Mouse (Mus musculus) kidney, adult 2 months (tissue): ENCODE data around the gene Myct1. TPM values are rescaled to one million over a fixed set of nuclear protein-coding genes. Genes with fewer than 3 reads are reported as not detected.

ENCODE experiments used
- DNase-seq: peaks from one replicate; pipeline ENCODE4 v3.0.0; 2021
- H3K27ac ChIP-seq: fragments of 200-500 bp; 2 replicates; pipeline ENCODE4 v1.5.1; 2012; ENCODE audit warnings: low read depth, low read length, control low read depth, inconsistent platforms; ENCODE audit not compliant: insufficient read depth
- H3K27me3 ChIP-seq: fragments of 200-500 bp; replicated peaks from 2 replicates; pipeline ENCODE4 v1.6.1; 2012; ENCODE audit warnings: mild to moderate bottlenecking, moderate library complexity, low read length, inconsistent platforms; ENCODE audit not compliant: control insufficient read depth, insufficient read depth
- H3K36me3 ChIP-seq: fragments of 200-500 bp; 2 replicates; pipeline ENCODE4 v1.6.1; 2012; ENCODE audit warnings: mild to moderate bottlenecking, moderate library complexity, low read length, inconsistent platforms; ENCODE audit not compliant: control insufficient read depth, insufficient read depth
- H3K4me1 ChIP-seq: fragments of 200-500 bp; 2 replicates; pipeline ENCODE4 v1.6.1; 2011; ENCODE audit warnings: low read length; ENCODE audit not compliant: control insufficient read depth, insufficient read depth
- H3K4me3 ChIP-seq: fragments of 200-500 bp; 2 replicates; pipeline ENCODE4 v1.5.1; 2011; ENCODE audit warnings: mild to moderate bottlenecking, low read depth, low read length, control low read depth; ENCODE audit not compliant: insufficient read depth
- CTCF ChIP-seq: fragments of 200-500 bp; conservative IDR thresholded peaks from 2 replicates; pipeline ENCODE4 v1.5.1; 2011; ENCODE audit warnings: low read depth, mild to moderate bottlenecking, control low read depth, low read length, moderate library complexity, mixed read lengths; ENCODE audit not compliant: insufficient read depth, insufficient read length
- POLR2A ChIP-seq: fragments of 200-500 bp; IDR thresholded peaks from one replicate; pipeline ENCODE4 v1.6.1; 2011; ENCODE audit warnings: low read depth, low read length, control low read depth
- WGBS: fragments of 180-500 bp; shearing (Covaris S2); methylation state at CpG from one replicate; pipeline ENCODE4 v1.1.7; 2018; 5-methylcytosine and 5-hydroxymethylcytosine counted together
- polyA plus RNA-seq: library from polyadenylated mRNA; depleted of rRNA; stranded (reverse); fragments of >200 nt; gene quantifications from 2 replicates; pipeline ENCODE4 v1.2.3, GENCODE M21; 2012; rRNA removed

Myct1 gene
- 3.4 and 3.8 TPM in 2 replicates for polyA plus RNA-seq

DNA sequence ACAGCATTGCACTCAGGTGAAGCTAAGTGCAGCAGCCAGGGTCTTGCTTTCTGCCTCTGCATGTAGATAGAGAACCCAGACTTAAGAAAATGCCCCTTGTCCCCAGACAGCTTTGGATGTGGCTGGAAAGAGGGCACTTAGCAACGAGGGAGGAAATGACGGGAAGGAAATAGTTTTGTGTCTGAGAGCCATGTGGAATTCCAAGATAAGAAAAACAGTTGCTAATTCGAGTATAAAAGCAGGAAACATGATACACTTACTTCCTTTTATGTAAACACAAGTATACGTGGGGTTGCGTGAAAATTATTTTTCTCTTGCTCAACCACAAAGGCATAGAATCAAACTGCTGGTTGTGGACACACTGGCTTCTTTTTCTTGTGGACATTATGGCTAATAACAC, at the start of gene Myct1:
TSS of gene Myct1 (plus strand) at position 312 of the 400 bp plus-strand sequence.
- Histone ChIP-seq H3K4me3 (peak within 1 kb of the TSS; percentile 42), H3K36me3 (no peaks in the 10 kb centered on the region), H3K27me3 (no peaks in the 10 kb centered on the region; the same call in 1 of the 2 replicates), H3K4me1 (no peaks in the 10 kb centered on the region), H3K27ac (peak within 1 kb of the TSS; percentile 92)
- WGBS: 6% methylated on average over 5 of the region's 5 CpGs
- TF ChIP-seq CTCF: no peak
- TF ChIP-seq POLR2A: no peak
- peak; percentile 62 for DNase-seq

GRCm38 (mm10) chr10:5546428-5546827, 47.1 kb upstream of the Myct1 start:
- WGBS: 94% methylated on average over 5 of the region's 5 CpGs
- no peak overlapping the region for H3K4me3 ChIP-seq
- no peaks in the 10 kb centered on the region for H3K36me3 ChIP-seq
- no peaks in the 10 kb centered on the region for H3K27me3 ChIP-seq
- TF ChIP-seq POLR2A: no peak
- no peak for TF ChIP-seq CTCF
- no peaks in the 10 kb centered on the region for H3K4me1 ChIP-seq
- no peak overlapping the region for H3K27ac ChIP-seq
- no peak for DNase-seq

DNA sequence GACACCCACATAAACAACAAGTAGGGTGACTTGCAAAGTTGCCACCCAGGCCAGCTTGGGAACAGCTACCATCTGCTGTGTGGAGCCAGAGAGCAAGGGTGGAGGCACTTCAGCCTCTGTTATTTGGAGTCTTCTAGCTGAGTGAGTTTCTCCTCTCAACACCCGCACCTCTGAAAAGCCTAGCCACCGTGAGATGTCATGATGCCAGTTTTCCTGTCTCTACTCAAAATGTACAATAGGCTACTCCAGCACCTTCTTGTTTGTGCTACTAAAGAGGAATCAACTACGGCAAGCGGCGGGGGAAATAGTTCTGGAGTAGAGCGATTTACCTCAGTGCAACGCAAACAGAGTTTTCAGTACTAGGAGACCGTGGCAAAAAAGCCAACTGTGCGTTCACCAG, 45.8 kb upstream of the Myct1 start:
- H3K27ac ChIP-seq: no peak overlapping the region
- H3K4me3 ChIP-seq: no peak overlapping the region
- DNase-seq: no peak
- no peaks in the 10 kb centered on the region for H3K4me1 ChIP-seq
- no peaks in the 10 kb centered on the region for H3K36me3 ChIP-seq
- no peaks in the 10 kb centered on the region for H3K27me3 ChIP-seq
- WGBS: 74% methylated on average over 9 of the region's 9 CpGs
- no peak for TF ChIP-seq CTCF
- TF ChIP-seq POLR2A: no peak

DNA sequence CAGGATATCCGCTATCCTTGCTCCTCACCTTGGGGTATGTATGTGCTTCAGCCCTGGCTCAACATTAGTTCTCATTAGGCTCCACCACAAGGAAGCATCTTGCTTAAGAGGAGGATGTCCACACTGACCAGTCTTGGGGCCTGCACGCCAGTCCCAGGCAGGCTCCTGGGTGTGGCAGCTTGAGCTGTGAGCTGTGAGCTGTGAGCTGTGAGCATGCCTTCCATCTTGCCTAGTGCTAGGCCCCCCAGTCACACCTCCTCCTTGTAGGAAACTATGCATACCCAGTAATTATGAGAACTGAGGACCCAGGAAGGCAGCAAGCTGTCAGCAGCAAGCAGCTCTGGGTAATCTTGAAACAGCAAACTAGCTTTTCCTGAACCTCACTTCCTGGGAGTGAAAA, 44.9 kb upstream of the Myct1 start:
- H3K27ac ChIP-seq: no peak overlapping the region

DNA sequence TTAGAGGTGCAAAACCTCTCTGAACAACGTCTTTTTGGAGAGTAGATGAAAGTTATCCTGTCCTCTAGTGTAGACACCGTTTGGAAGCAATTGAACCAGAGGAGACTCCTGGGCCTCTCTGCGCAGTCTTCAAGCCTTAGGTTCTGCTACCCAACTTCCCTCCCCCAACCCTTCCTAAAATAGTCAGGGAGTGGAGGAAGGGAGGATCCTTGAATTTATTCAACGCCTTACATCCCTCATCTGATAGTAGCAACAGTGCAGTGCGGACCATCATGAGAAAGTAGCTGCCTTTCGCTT, 43.8 kb upstream of the Myct1 start:
- DNase-seq: peak; percentile 47
- H3K27me3 ChIP-seq: no peaks in the 10 kb centered on the region
- H3K27ac ChIP-seq: peak overlapping the region; percentile 8; the same call in 1 of the 2 replicates
- WGBS: 11% methylated on average over 6 of the region's 6 CpGs
- H3K4me1 ChIP-seq: no peaks in the 10 kb centered on the region
- H3K36me3 ChIP-seq: no peaks in the 10 kb centered on the region
- H3K4me3 ChIP-seq: peak overlapping the region; percentile 69
- TF ChIP-seq POLR2A: no peak
- TF ChIP-seq CTCF: no peak

More for the DNA sequence above, 44.9 kb upstream of the Myct1 start:
- TF ChIP-seq POLR2A (no peak), CTCF (no peak)
- 88% methylated on average over 2 of the region's 2 CpGs for WGBS
- H3K27me3 ChIP-seq: no peaks in the 10 kb centered on the region
- no peak overlapping the region for H3K4me3 ChIP-seq
- no peak for DNase-seq
- no peaks in the 10 kb centered on the region for H3K36me3 ChIP-seq
- H3K4me1 ChIP-seq: no peaks in the 10 kb centered on the region

DNA sequence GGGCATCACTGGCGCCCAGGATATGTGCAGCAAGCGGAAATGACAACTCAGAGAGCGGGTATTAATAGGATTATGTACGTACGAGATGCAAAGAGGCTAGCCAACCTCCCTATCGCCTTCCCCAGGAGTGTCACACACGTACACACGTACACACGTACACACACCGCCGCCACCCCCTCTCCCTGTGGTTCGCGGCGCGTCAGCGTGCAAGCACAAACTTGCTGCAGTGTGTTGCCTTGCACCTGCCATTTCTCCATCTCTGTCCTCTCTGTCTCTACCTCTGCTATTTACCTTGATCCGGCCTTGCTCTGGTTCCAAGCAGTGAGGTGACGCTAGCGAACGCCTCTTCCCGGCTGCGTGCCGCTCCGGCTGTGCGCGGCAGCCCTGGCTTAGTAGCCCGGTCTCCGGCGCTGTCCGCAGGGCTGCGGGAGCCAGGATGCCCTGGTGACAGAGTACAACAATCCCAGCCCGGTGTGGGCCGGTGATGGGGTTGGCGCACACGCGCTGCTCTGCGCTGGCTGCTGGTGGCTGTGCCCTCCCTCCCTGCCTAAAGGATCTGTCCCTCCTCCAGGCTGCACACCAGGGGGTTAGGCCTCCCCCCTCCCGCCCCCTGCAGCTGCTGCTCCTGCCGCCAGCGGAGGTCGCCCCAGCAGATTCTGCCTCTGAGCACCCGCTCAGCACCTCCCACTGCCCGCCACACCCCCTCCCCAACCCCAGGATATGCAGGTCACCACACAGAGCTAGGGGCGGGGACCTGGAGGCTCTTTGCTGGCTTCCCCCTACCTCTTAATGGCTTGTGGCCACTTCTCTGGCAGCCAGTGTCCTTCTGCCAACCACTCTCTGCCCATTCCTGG, 43.2 kb upstream of the Myct1 start:
- H3K27ac ChIP-seq: peak overlapping the region; percentile 8

GRCm38 (mm10) chr10:5551382-5551781, 42.2 kb upstream of the Myct1 start, which contains the start of gene Syne1:
Gene Syne1, minus strand, starts transcription at chr10:5551482.
- Histone ChIP-seq H3K27ac (peak within 1 kb of the TSS; percentile 8), H3K4me1 (no peaks in the 10 kb centered on the region), H3K4me3 (peak within 1 kb of the TSS; percentile 69), H3K36me3 (no peaks in the 10 kb centered on the region), H3K27me3 (no peaks in the 10 kb centered on the region)
- no peak for DNase-seq
- 96% methylated on average over 5 of the region's 5 CpGs for WGBS
- no peak for TF ChIP-seq CTCF
- no peak for TF ChIP-seq POLR2A

More for the DNA sequence above, 43.2 kb upstream of the Myct1 start:
- WGBS: 2% methylated on average over 44 of the region's 44 CpGs
- TF ChIP-seq CTCF (no peak), POLR2A (no peak)
- Histone ChIP-seq H3K4me3 (peak overlapping the region; percentile 69), H3K36me3 (no peaks in the 10 kb centered on the region), H3K4me1 (no peaks in the 10 kb centered on the region), H3K27me3 (no peaks in the 10 kb centered on the region)
- DNase-seq: peak; percentile 49
